Mouse (Mus musculus) midbrain, embryonic 10.5 days (tissue): ENCODE results near the gene Siah2. TPM values are rescaled to one million over a fixed set of nuclear protein-coding genes. Genes with fewer than 3 reads are reported as not detected.

Experiments
- DNase-seq: peaks from one replicate; pipeline ENCODE4 v3.0.0-alpha.2; 2017; ENCODE audit warnings: low spot score
- H3K27ac ChIP-seq: fragments of 300-500 bp; sonication (generic); replicated peaks from 2 replicates; pipeline ENCODE4 v1.5.1; 2016; ENCODE audit warnings: mild to moderate bottlenecking
- H3K27me3 ChIP-seq: fragments of 300-500 bp; sonication (generic); 2 replicates; pipeline ENCODE4 v1.6.1; 2016; ENCODE audit warnings: low read depth, mild to moderate bottlenecking; ENCODE audit not compliant: poor library complexity, severe bottlenecking
- H3K36me3 ChIP-seq: fragments of 300-500 bp; sonication (generic); 2 replicates; pipeline ENCODE4 v1.6.1; 2016; ENCODE audit warnings: mild to moderate bottlenecking, moderate library complexity
- H3K4me1 ChIP-seq: fragments of 300-500 bp; sonication (generic); 2 replicates; pipeline ENCODE4 v1.6.1; 2016
- H3K4me3 ChIP-seq: fragments of 300-500 bp; sonication (generic); 2 replicates; pipeline ENCODE4 v1.5.1; 2016; ENCODE audit warnings: mild to moderate bottlenecking, moderate library complexity
- H3K9me3 ChIP-seq: fragments of 300-500 bp; sonication (generic); replicated peaks from 2 replicates; pipeline ENCODE4 v1.6.1; 2016; ENCODE audit warnings: mild to moderate bottlenecking
- WGBS: fragments of 180-500 bp; shearing (Covaris S2); methylation state at CpG from one replicate; pipeline ENCODE4 v1.1.7; 2016; 5-methylcytosine and 5-hydroxymethylcytosine counted together
- polyA plus RNA-seq: library from polyadenylated mRNA; unstranded; fragments of >200 nt; fragmentation: Nextera tagmentation; extraction: Ambion mirVana; gene quantifications from 2 replicates; pipeline ENCODE4 v1.2.1, GENCODE M21; 2016

Gene Siah2
- polyA plus RNA-seq, 1 experiment from 2014 or later, result 2.7 TPM

GRCm38 (mm10) chr3:58650328-58650727 lies 41.9 kb downstream of the Siah2 start:
- Histone ChIP-seq H3K9me3 (no peaks in the 10 kb centered on the region), H3K36me3 (no peaks in the 10 kb centered on the region), H3K27ac (no peak overlapping the region), H3K27me3 (no peaks in the 10 kb centered on the region), H3K4me3 (no peak overlapping the region), H3K4me1 (no peaks in the 10 kb centered on the region)
- no peak for DNase-seq
- WGBS, result 86% methylated on average over 4 of the region's 4 CpGs

DNA sequence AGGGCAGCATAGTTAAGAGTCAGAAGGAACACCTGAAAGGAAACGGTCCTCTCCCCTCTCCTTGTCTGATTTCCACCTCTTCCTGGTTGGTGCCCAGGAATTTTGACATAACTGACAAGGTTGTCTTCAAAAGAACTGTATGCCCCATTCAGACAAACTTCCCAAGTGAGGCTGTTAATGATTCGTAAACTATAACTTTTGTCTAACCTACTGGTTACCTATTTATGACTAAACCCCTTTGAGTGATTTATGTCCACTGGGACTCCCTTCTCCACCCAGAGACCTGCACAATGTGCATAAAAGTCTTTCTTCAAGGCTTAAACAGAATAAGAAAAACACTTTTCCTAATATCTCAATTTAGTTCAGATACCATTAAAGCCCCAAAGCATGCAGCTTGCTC lies 45.0 kb downstream of the Siah2 start:
- Histone ChIP-seq H3K27ac (no peak overlapping the region), H3K4me3 (no peak overlapping the region), H3K4me1 (no peaks in the 10 kb centered on the region), H3K9me3 (no peaks in the 10 kb centered on the region), H3K27me3 (no peaks in the 10 kb centered on the region), H3K36me3 (no peaks in the 10 kb centered on the region)
- DNase-seq, result no peak
- WGBS, result 91% methylated on average over 2 of the region's 2 CpGs

DNA sequence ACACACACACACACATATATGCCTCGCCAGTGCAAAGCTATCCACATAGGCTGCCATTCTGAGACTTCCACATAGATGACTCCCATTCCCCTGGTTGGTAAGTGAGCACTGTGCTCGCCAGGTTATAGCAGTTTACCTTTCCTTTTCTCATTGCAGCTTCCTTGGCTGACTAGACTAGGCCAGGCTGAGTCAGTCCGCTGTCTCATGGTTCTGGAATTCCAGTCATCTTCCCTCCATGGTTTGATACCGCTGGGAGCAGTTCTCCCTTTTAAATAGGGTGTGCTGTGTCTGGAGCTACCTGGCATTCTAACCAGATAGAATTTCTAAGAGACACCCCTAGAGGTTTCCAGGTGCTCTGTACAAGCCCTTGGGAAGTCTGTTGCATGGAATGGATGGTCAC lies 46.0 kb downstream of the Siah2 start:
- Histone ChIP-seq H3K36me3 (no peaks in the 10 kb centered on the region), H3K4me1 (no peaks in the 10 kb centered on the region), H3K9me3 (no peaks in the 10 kb centered on the region), H3K27ac (no peak overlapping the region), H3K27me3 (no peaks in the 10 kb centered on the region), H3K4me3 (no peak overlapping the region)
- no peak for DNase-seq
- WGBS, result 89% methylated on average over 4 of the region's 4 CpGs

GRCm38 (mm10) chr3:58636406-58637295 lies 55.5 kb downstream of the Siah2 start, which contains the start of gene Erich6:
Erich6 (minus strand) TSS chr3:58637207.
- peaks cover 18% of the 10 kb centered on the region for H3K4me1 ChIP-seq
- DNase-seq, result peak; percentile 78
- no peaks in the 10 kb centered on the region for H3K36me3 ChIP-seq
- H3K27me3 ChIP-seq, result peaks cover 7% of the 10 kb centered on the region
- peak within 1 kb of the TSS; percentile 69 for H3K4me3 ChIP-seq
- H3K27ac ChIP-seq, result peak within 1 kb of the TSS; percentile 84
- WGBS, result under 1% methylated on average over 34 of the region's 34 CpGs
- no peaks in the 10 kb centered on the region; the same call in 1 of the 2 replicates for H3K9me3 ChIP-seq

- no peak overlapping the region for H3K4me3 ChIP-seq
- H3K4me1 ChIP-seq, result peaks cover 11% of the 10 kb centered on the region
- H3K9me3 ChIP-seq, result no peaks in the 10 kb centered on the region
- DNase-seq, result no peak
- WGBS, result 91% methylated on average over 2 of the region's 2 CpGs
- no peak overlapping the region for H3K27ac ChIP-seq
- H3K36me3 ChIP-seq, result no peaks in the 10 kb centered on the region
- H3K27me3 ChIP-seq, result no peaks in the 10 kb centered on the region; the same call in 1 of the 2 replicates
These were observed 60.5 kb downstream of the Siah2 start for GRCm38 (mm10) chr3:58631693-58632092.

DNA sequence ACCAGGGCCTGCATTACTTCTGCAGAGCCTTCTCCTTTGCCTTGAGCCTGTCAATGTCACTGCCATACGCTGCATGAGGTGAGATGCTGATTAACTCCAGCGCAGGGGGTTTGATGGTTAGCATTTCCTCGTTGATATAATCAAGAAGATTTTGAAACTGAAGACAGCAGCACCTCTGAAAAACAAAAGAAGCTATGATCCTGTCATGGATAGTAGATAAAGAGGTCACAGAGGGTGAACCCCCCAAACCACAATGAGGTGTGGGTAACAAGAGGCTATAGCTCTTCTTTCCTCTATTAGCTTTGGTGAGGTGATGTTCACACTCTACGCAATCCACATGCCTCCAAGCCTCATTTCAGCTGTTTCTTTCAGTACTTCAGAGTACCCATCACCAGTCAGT lies 67.2 kb downstream of the Siah2 start:
- H3K27me3 ChIP-seq, result no peaks in the 10 kb centered on the region
- 91% methylated on average over 4 of the region's 4 CpGs for WGBS

More for the DNA sequence above, 67.2 kb downstream of the Siah2 start:
- H3K4me3 ChIP-seq, result no peak overlapping the region
- H3K36me3 ChIP-seq, result no peaks in the 10 kb centered on the region
- DNase-seq, result no peak
- no peaks in the 10 kb centered on the region for H3K9me3 ChIP-seq
- no peak overlapping the region for H3K27ac ChIP-seq
- no peaks in the 10 kb centered on the region for H3K4me1 ChIP-seq

Other genes with a start within 250 kb of the Siah2 start
- gene Eif2a, start 166.6 kb downstream of the Siah2 start, polyA plus RNA-seq, result 56.0 and 56.3 TPM in 2 replicates
- 136 and 143 TPM in 2 replicates for gene Serp1, start 166.5 kb downstream of the Siah2 start, polyA plus RNA-seq
- 16.5 and 17.1 TPM in 2 replicates for gene Selenot, start 115.8 kb downstream of the Siah2 start, polyA plus RNA-seq
- gene Erich6, start 55.2 kb downstream of the Siah2 start, polyA plus RNA-seq, result 0.05 TPM in 1 of 2 replicates, not detected in the other
- not detected in 2 replicates for gene Mindy4b-ps, start 129.9 kb upstream of the Siah2 start, polyA plus RNA-seq
- gene Clrn1, start 192.9 kb upstream of the Siah2 start, polyA plus RNA-seq, result 0.12 and 0.52 TPM in 2 replicates